Mouse (Mus musculus): ENCODE results near the gene Rpl10. TPM values are rescaled to one million over a fixed set of nuclear protein-coding genes. Genes with fewer than 3 reads are reported as not detected.

Gene Rpl10
- total and polyA plus RNA-seq, 2 experiments from 2014 or later = 375 to 1,618 TPM

- H3K4me2 ChIP-seq (ENCODE audit: low read depth, low read length) = peak within 1 kb of the TSS; percentile 64
- no peaks in the 10 kb centered on the region for H3K9me3 ChIP-seq (ENCODE audit: low read length)
- peak; percentile 98 for ATAC-seq
- no peaks in the 10 kb centered on the region for H3K27me3 ChIP-seq (ENCODE audit: insufficient read depth, low read length)
- DNase-seq (ENCODE audit: low spot score) = peak; percentile 93
- peak within 1 kb of the TSS; percentile 47 for H3K4me3 ChIP-seq (ENCODE audit: low read length)
- H3K9ac ChIP-seq (replicated peaks; ENCODE audit: low read length) = peak within 1 kb of the TSS; percentile 70
- H3K36me3 ChIP-seq (ENCODE audit: insufficient read depth, low read length) = 0 out of 2 replicates have a peak, but pooled peaks cover 7% of the 10 kb centered on the region
- 29% methylated on average over 39 of the region's 39 CpGs for WGBS
- no peak for TF ChIP-seq CTCF (IDR thresholded peaks at IDR 0.05; ENCODE audit: low read depth)
- peak within 1 kb of the TSS; percentile 91 for H3K27ac ChIP-seq
- no peaks in the 10 kb centered on the region for H3K4me1 ChIP-seq (ENCODE audit: insufficient read depth, low read length)
Observed at GRCm38 (mm10) chrX:74254153-74254887, 16.3 kb upstream of the Rpl10 start, which contains the start of gene Emd. TSS of gene Emd (plus strand) at chrX:74254687.

GRCm38 (mm10) chrX:74254888-74255565 lies 15.6 kb upstream of the Rpl10 start:
- H3K4me3 ChIP-seq (ENCODE audit: low read length) = peak overlapping the region; percentile 47
- peak overlapping the region; percentile 70 for H3K9ac ChIP-seq (replicated peaks; ENCODE audit: low read length)
- no peaks in the 10 kb centered on the region for H3K27me3 ChIP-seq (ENCODE audit: insufficient read depth, low read length)
- DNase-seq (ENCODE audit: low spot score) (no peak), ATAC-seq (peak; percentile 13)
- no peaks in the 10 kb centered on the region for H3K4me1 ChIP-seq (ENCODE audit: insufficient read depth, low read length)
- H3K4me2 ChIP-seq (ENCODE audit: low read depth, low read length) = peak overlapping the region; percentile 64
- no peak for TF ChIP-seq CTCF (IDR thresholded peaks at IDR 0.05; ENCODE audit: low read depth)
- H3K27ac ChIP-seq = peak overlapping the region; percentile 91
- H3K9me3 ChIP-seq (ENCODE audit: low read length) = no peaks in the 10 kb centered on the region
- H3K36me3 ChIP-seq (ENCODE audit: insufficient read depth, low read length) = 0 out of 2 replicates have a peak, but pooled peaks cover 7% of the 10 kb centered on the region
- 37% methylated on average over 31 of the region's 31 CpGs for WGBS

- Histone ChIP-seq H3K9me3 (ENCODE audit: low read length) (no peaks in the 10 kb centered on the region), H3K9ac (replicated peaks; ENCODE audit: low read length) (no peak overlapping the region), H3K27me3 (ENCODE audit: insufficient read depth, low read length) (no peaks in the 10 kb centered on the region), H3K4me2 (ENCODE audit: low read depth, low read length) (no peak overlapping the region), H3K27ac (no peak overlapping the region), H3K4me3 (ENCODE audit: low read length) (no peak overlapping the region), H3K36me3 (ENCODE audit: insufficient read depth, low read length) (0 out of 2 replicates have a peak, but pooled peaks cover 7% of the 10 kb centered on the region), H3K4me1 (ENCODE audit: insufficient read depth, low read length) (no peaks in the 10 kb centered on the region)
- DNase-seq (ENCODE audit: low spot score) (no peak), ATAC-seq (no peak)
- WGBS = 93% methylated on average over 3 of the region's 3 CpGs
- no peak for TF ChIP-seq CTCF (IDR thresholded peaks at IDR 0.05; ENCODE audit: low read depth)
Observed at GRCm38 (mm10) chrX:74257746-74258145, 12.9 kb upstream of the Rpl10 start.

- DNase-seq (ENCODE audit: low spot score) = no peak
- Histone ChIP-seq H3K4me1 (ENCODE audit: insufficient read depth, low read length) (no peaks in the 10 kb centered on the region), H3K36me3 (ENCODE audit: insufficient read depth, low read length) (no peaks in the 10 kb centered on the region), H3K4me2 (ENCODE audit: low read depth, low read length) (peak overlapping the region; percentile 56), H3K27me3 (ENCODE audit: insufficient read depth, low read length) (no peaks in the 10 kb centered on the region), H3K9me3 (ENCODE audit: low read length) (no peaks in the 10 kb centered on the region), H3K27ac (peak overlapping the region; percentile 91), H3K9ac (replicated peaks; ENCODE audit: low read length) (peak overlapping the region; percentile 50; the same call in 1 of the 2 replicates), H3K4me3 (ENCODE audit: low read length) (peak overlapping the region; percentile 53)
- peak; percentile 56 for ATAC-seq
- WGBS = 24% methylated on average over 3 of the region's 3 CpGs
- TF ChIP-seq CTCF (IDR thresholded peaks at IDR 0.05; ENCODE audit: low read depth) = no peak
Observed at GRCm38 (mm10) chrX:74269736-74270061, 913 bp upstream of the Rpl10 start.

- H3K4me1 ChIP-seq (ENCODE audit: insufficient read depth, low read length) = no peaks in the 10 kb centered on the region
- 32% methylated on average over 27 of the region's 27 CpGs for WGBS
- peak overlapping the region; percentile 63 for H3K9ac ChIP-seq (replicated peaks; ENCODE audit: low read length)
- no peaks in the 10 kb centered on the region for H3K27me3 ChIP-seq (ENCODE audit: insufficient read depth, low read length)
- TF ChIP-seq CTCF (IDR thresholded peaks at IDR 0.05; ENCODE audit: low read depth) = no peak
- peak overlapping the region; percentile 53 for H3K4me3 ChIP-seq (ENCODE audit: low read length)
- no peak for ATAC-seq
- peak; percentile 61 for DNase-seq (ENCODE audit: low spot score)
- peak overlapping the region; percentile 66 for H3K27ac ChIP-seq
- no peaks in the 10 kb centered on the region for H3K36me3 ChIP-seq (ENCODE audit: insufficient read depth, low read length)
- H3K9me3 ChIP-seq (ENCODE audit: low read length) = no peaks in the 10 kb centered on the region
- H3K4me2 ChIP-seq (ENCODE audit: low read depth, low read length) = peak overlapping the region; percentile 57
Observed at GRCm38 (mm10) chrX:74270902-74271551, 415 bp downstream of the Rpl10 start.

- no peaks in the 10 kb centered on the region for H3K36me3 ChIP-seq (ENCODE audit: insufficient read depth, low read length)
- 37% methylated on average over 10 of the region's 10 CpGs for WGBS
- H3K9ac ChIP-seq (replicated peaks; ENCODE audit: low read length) = no peak overlapping the region
- no peaks in the 10 kb centered on the region for H3K9me3 ChIP-seq (ENCODE audit: low read length)
- no peaks in the 10 kb centered on the region for H3K4me1 ChIP-seq (ENCODE audit: insufficient read depth, low read length)
- no peak overlapping the region for H3K4me3 ChIP-seq (ENCODE audit: low read length)
- ATAC-seq = no peak
- no peak overlapping the region for H3K4me2 ChIP-seq (ENCODE audit: low read depth, low read length)
- no peak overlapping the region for H3K27ac ChIP-seq
- no peaks in the 10 kb centered on the region for H3K27me3 ChIP-seq (ENCODE audit: insufficient read depth, low read length)
- DNase-seq (ENCODE audit: low spot score) = no peak
- no peak for TF ChIP-seq CTCF (IDR thresholded peaks at IDR 0.05; ENCODE audit: low read depth)
Observed at GRCm38 (mm10) chrX:74273422-74274322, 3.1 kb downstream of the Rpl10 start.
